Mouse (Mus musculus): ENCODE measurements around the gene Gsta4.
A peak's percentile ranks its signal among the peaks of the same experiment; 100 is the strongest.
"Not testable (repeated sequence)": the region's sequence is repeated elsewhere in the genome, so short reads cannot be mapped to it uniquely, and the experiment has no call there.

The Gsta4 gene

DNA sequence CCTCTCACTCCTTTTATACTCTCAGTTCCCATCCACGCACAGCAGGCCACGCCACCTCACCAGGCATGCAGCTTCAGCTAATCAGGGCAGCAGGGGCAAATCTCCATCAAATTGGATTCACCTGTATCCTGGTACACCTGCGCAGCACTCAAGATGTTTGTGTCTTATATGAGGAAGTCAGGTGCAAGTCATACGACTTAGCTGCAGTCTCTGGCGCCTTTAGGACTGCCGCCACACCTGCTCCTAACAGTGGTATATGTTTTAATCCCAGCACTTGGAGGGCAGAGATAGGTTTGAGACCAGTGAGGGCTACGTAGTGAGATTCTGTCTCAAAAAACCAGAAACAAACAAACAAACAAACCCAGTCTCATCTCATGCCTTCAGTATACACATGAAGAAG is at the start of gene Gsta4:
TSS of gene Gsta4 (plus strand) at position 301 of the 400 bp plus-strand sequence.
- not testable (repeated sequence) for DNase-seq

- no peak for DNase-seq
Measured at GRCm38 (mm10) chr9:78135658-78136057, 46.9 kb upstream of the Gsta4 start.

DNA sequence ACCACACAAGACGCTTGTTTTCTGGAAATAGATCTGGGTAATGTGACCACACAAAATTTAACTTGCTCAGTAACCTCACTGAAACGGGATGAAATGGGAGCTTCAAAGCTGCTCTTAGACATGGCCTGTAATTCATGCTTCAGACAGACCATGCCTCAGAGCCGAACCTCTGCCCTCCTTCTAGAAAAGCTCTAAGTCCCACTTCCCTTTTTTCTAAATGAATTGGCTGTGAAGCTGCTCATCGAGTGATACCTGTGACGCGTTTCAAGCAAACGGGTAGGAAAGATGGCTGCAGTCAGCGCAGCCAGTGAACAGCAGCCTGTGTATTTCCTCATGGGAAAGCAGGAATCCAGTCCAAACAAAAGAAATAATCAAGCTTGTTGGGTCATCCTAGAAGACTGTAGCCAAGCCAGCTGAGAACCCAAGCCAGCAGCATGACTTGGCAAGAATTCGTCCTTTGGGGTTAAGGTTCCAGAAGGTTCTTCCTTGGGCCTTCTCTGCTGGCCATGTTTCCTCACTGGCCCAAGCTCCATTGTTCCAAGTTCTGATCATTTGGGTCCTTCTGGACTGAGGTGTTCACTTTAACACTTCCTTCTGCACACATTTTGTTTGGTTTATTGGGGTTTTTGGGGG is 44.4 kb upstream of the Gsta4 start:
- peak; percentile 2 to 12 for DNase-seq

DNA sequence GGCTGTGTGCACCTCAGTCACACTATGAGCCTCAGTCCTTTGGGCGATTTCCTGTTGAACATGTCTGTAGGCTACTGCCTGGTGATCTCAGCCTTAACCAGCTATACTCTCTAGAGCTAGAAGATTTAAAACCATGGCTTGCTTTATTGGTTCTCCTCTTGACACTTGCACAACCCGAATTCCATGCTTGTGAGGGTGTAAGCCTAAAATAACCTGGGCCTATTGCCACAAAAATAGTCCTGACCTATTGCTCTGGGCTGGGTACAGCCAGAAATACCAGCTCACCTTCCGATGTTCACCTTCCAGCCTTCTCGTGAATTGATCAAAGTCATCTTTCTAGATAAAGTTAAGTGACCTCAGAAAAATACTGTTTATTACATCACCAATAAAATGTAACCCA is 43.1 kb upstream of the Gsta4 start:
- DNase-seq, result no peak

DNA sequence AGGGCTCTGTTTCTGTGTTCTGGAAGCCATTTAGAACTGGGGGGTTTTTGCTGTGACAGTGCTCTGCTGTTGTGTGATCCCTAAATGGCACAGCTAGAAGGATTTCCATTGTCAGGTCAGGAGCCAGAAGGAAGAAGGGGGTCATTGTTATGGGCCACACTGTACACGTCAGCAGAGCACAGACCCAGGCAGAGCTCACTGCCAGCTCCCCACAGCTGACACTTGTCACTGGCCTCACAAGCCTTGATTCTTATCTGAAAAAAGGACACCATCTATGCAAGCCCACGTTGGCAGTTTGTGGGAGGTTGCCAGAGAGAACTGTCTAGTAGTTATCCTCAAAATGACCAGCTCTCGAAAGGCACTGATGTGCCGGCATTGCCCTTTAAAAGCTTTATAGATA is 36.5 kb upstream of the Gsta4 start:
- no peak for DNase-seq

GRCm38 (mm10) chr9:78146627-78147026 is 35.9 kb upstream of the Gsta4 start:
- no peak for DNase-seq

DNA sequence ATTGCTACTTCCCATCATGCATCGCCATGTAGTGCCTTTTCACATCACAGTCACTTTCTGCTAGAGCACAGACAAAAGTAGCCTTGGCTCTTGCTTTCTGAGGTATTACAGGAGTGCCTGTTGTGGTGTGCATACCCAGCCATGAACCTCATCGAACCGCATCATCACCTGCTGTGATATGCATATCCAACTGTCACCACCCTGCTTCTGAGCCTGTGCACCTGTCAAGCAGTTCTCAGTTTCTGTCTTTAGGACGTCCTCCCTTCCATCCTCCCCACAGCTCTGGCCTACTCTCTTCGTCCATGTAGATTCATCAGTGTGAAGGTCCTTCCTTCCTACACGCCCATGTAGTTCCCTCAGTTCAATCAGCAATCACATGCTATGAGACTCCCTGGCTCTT is 34.4 kb upstream of the Gsta4 start:
- DNase-seq, result no peak

GRCm38 (mm10) chr9:78149770-78150169 is 32.8 kb upstream of the Gsta4 start:
- not testable (repeated sequence) for DNase-seq

- no peak for DNase-seq
Measured at GRCm38 (mm10) chr9:78154211-78154977, 28.2 kb upstream of the Gsta4 start.

GRCm38 (mm10) chr9:78157221-78157620 is 25.4 kb upstream of the Gsta4 start:
- no peak for DNase-seq

DNA sequence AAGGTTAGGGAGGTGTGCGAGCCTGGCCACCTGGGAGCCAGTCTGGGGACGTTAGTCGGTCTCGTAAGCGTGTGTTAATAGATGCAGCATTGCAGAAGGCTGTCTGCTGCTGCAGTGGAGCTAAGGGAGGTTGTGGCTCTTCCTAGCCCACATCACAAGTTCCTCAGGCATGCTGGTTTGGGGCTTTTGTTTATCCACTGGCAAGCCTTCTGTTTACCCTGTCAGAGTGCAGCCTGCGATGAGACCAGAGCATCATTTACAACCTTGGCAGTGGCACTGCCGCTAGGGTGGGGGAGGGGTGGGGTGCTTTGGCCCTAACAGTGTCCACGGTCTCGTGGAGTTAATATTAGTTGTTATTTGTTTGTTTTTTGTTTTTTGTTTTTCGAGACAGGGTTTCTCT is 19.3 kb upstream of the Gsta4 start:
- no peak for DNase-seq

- DNase-seq, result no peak
Measured at GRCm38 (mm10) chr9:78164741-78165140, 17.8 kb upstream of the Gsta4 start.

DNA sequence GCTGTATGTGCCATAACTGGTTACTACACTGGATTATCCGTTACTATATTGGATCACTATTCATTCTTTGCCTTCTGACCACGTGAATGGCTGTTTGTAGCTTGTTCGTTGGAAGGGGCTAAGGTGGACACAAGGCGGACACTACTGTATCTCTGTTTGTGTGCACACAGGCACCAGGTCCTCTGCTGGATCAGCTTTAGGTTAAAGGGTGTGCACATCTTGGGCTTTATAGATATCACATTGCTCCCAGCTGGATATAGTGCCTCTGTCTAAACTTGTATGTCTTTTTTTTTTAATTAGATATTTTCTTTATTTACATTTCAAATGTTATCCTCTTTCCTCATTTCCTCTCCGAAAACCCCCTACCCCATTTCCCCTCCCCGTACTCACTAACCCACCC is 17.1 kb upstream of the Gsta4 start:
- no peak for DNase-seq

DNA sequence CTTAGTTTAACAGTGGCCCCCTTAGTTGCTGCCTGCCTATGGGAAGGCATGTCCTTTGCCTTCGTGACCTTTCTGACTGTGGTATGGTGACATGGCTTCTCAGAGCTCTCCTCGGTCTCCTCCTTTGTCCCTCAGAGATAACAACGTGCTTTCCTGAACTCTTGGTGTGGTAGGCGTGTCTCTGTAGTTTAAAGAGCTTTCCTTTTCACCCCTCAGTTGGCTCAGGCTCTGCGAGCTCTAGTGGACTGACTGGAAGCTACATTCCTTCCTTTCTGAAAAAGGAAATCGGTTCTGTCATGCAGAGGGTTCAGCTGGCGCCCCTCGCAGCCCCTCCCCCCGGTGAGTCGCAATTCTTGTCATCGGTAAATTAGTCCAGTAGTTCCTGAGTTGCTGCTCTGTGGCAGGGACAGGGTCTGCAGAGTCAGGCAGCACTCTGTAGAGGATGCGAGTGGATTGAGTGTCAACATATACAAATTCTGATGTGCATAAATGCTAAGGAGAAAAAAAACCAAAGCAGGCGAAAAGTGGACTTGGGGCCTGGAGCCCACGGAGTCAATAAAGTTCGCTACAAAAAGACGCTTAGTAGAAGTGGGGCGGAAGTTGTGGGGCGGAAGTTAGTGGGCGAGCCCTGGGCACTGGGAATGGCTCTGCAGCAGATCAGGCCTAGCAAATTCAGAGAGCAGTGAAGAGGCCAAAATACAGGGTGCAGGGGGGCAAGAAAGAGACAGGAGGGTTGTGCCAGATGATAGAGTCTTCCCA is 15.7 kb upstream of the Gsta4 start:
- no peak for DNase-seq

DNA sequence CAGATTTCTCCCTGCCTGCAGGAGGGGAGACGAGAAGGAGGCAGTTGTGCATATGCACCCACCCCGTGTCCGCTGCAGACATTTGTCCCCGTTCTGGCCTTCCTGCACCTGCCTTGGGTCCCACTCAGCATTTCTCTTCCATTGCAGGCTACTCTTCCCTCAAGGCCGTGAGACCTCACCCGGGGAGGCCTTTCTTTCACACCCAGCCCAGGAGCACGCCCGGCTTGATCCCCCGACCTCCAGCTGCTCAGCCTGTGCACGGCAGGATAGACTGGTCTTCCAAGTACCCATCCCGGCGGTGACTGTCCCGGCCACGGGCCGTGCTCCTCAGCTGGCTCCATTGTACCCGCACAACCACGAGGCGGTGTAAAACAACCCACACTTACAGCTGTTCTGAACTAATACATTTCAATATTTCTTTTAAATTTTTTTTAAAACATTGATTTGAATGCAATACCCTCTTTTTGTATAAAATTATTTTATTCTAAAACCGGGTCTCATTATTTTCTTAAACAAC is 15.1 kb upstream of the Gsta4 start:
- no peak for DNase-seq

GRCm38 (mm10) chr9:78168864-78169263 is 13.7 kb upstream of the Gsta4 start:
- no peak for DNase-seq

DNA sequence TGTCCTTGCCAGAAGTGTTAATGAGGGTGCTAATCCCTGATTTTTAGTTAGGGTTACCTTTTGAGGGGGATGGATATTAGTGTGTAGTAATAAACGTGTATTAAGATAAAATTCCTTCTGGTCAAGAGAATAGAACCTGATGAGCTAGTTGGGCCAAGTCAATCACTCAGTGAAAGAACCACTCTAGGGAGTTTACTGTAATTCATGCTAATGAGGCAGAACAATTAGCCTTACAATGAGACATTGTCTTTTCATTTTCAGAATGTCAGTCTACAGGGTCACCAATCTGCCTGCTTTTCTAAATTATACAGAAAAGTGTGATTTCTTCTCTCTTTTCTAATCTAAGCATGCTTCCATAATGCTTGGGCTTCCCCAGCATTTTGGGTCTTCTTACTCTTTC is 8.6 kb upstream of the Gsta4 start:
- no peak for DNase-seq

- DNase-seq, result not testable (repeated sequence)
Measured at GRCm38 (mm10) chr9:78174925-78175276, 7.7 kb upstream of the Gsta4 start.

DNA sequence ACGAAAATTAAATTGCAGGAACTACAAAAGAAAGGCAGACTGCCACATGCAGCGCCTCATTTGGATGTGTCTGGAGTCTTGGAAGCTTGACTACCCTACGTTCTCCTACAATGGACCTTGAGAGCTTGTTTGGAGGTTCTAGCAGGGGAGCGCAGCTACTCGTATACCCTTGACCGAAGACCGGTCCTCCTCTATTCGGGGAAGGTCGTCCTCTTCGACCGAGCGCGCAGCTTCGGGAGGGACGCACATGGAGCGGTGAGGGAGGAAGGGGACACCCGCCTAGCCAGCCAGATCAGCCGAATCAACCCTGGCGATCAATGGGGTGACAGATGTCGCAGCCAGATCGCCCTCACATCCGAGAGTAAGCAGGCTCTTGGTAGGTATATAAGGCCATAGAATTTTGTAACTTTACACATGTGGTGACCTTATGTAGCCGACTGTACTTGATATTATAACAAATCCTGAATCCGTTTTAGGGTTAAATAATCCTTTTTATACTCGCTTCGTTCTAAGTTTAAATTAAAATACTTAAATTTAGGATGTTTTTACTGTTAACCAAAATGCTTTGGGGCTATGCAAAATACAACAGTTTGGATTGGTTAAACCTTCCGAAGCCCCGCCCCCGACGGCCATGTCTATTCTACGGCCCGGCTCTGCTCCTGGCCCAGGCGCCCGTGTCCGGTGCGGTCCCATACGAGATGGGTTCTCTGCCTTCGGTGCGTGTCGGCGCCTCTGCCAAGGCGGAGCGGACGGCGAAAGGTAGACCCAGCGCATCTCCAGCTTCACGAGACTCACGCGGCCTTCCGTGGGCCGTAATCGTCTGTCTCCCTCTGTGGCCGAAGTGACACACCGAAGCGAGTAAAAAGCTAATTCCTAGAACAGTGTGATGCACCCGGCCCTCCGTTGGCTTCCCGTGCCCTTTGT is 7.0 kb upstream of the Gsta4 start:
- DNase-seq, result peak; percentile 96

GRCm38 (mm10) chr9:78176201-78176727 is 6.3 kb upstream of the Gsta4 start:
- peak; percentile 64 for DNase-seq

GRCm38 (mm10) chr9:78176831-78177230 is 5.7 kb upstream of the Gsta4 start:
- peak; percentile 23 to 29 for DNase-seq

GRCm38 (mm10) chr9:78178197-78178596 is 4.4 kb upstream of the Gsta4 start:
- DNase-seq, result no peak

All from B cell, adult 2 months (primary cell).